8 mouse cellular contexts compared by ENCODE assay signal in genomic region chr12:103425729-103426470, GRCm38 (mm10). TPM values are rescaled to one million over a fixed set of nuclear protein-coding genes. Genes with fewer than 3 reads are reported as not detected.
DNase-seq lines count a peak whose midpoint lies in the region; ATAC-seq and TF ChIP-seq lines count a peak whose summit lies in the region.

Ddx24 (minus strand) TSS chr12:103425830.

- no peaks in the 10 kb centered on the region; the same call in 1 of the 2 replicates for H3K4me1 ChIP-seq in bone marrow, adult 2 months (ENCODE audit: control insufficient read depth, insufficient read depth, low read length)
- H3K4me1 ChIP-seq in embryonic facial prominence, embryonic 15.5 days = peaks cover 27% of the 10 kb centered on the region
- H3K4me1 ChIP-seq in limb, embryonic 14.5 days (ENCODE audit: control insufficient read depth, insufficient read depth, low read length) = peaks cover 22% of the 10 kb centered on the region
- H3K4me1 ChIP-seq in midbrain, postnatal 0 days (ENCODE audit: insufficient read depth, low read length) = peaks cover 26% of the 10 kb centered on the region

- H3K9ac ChIP-seq in embryonic facial prominence, embryonic 15.5 days = peak within 1 kb of the TSS; percentile 93
- peak within 1 kb of the TSS; percentile 88 for H3K9ac ChIP-seq in limb, embryonic 14.5 days (ENCODE audit: low read depth, low read length, severe bottlenecking)
- peak within 1 kb of the TSS; percentile 95 for H3K9ac ChIP-seq in midbrain, postnatal 0 days (replicated peaks; ENCODE audit: low read length, poor library complexity, severe bottlenecking)

- peak within 1 kb of the TSS; percentile 29; the same call in 1 of the 2 replicates for H3K27ac ChIP-seq in bone marrow, adult 2 months (ENCODE audit: control insufficient read depth, insufficient read depth, low read depth, low read length, poor library complexity)
- H3K27ac ChIP-seq in embryonic facial prominence, embryonic 15.5 days (replicated peaks) = peak within 1 kb of the TSS; percentile 58; the same call in 1 of the 2 replicates
- no peak within 1 kb of the TSS for H3K27ac ChIP-seq in limb, embryonic 14.5 days (replicated peaks; ENCODE audit: low read depth, low read length)
- H3K27ac ChIP-seq in midbrain, postnatal 0 days (ENCODE audit: low read depth, low read length) = peak within 1 kb of the TSS; percentile 91

- H3K4me3 ChIP-seq in bone marrow, adult 2 months (replicated peaks; ENCODE audit: control insufficient read depth, low read depth, low read length) = peak within 1 kb of the TSS; percentile 83
- H3K4me3 ChIP-seq in embryonic facial prominence, embryonic 15.5 days (replicated peaks) = peak within 1 kb of the TSS; percentile 96
- peak within 1 kb of the TSS; percentile 93 for H3K4me3 ChIP-seq in limb, embryonic 14.5 days (replicated peaks; ENCODE audit: low read length)
- H3K4me3 ChIP-seq in midbrain, postnatal 0 days (ENCODE audit: low read depth, low read length) = peak within 1 kb of the TSS; percentile 92

- TF ChIP-seq CTCF in bone marrow, adult 2 months (IDR thresholded peaks at IDR 0.05; ENCODE audit: control insufficient read depth, insufficient read depth, low read length) = peak; percentile 88
- TF ChIP-seq CTCF in midbrain, postnatal 0 days (IDR thresholded peaks at IDR 0.05) = peak; percentile 93

- H3K4me2 ChIP-seq in embryonic facial prominence, embryonic 15.5 days (replicated peaks) = peak within 1 kb of the TSS; percentile 78
- peak within 1 kb of the TSS; percentile 85 for H3K4me2 ChIP-seq in limb, embryonic 14.5 days (replicated peaks; ENCODE audit: low read depth, low read length, severe bottlenecking)
- peak within 1 kb of the TSS; percentile 87 for H3K4me2 ChIP-seq in midbrain, postnatal 0 days (ENCODE audit: low read depth, low read length, poor library complexity, severe bottlenecking)

- no peaks in the 10 kb centered on the region for H3K9me3 ChIP-seq in embryonic facial prominence, embryonic 15.5 days (replicated peaks)
- no peaks in the 10 kb centered on the region for H3K9me3 ChIP-seq in limb, embryonic 14.5 days (ENCODE audit: control insufficient read depth, low read length)
- H3K9me3 ChIP-seq in midbrain, postnatal 0 days (ENCODE audit: low read length) = no peaks in the 10 kb centered on the region

- DNase-seq in 416B (ENCODE audit: low read depth) = peak; percentile 99
- peak; percentile 98 for DNase-seq in heart, adult 8-10 months (ENCODE audit: low spot score)
- DNase-seq in kidney, adult 9 months = peak; percentile 100
- peak; percentile 99 for DNase-seq in limb, embryonic 14.5 days (ENCODE audit: low spot score)
- peak; percentile 100 for DNase-seq in midbrain, postnatal 0 days (ENCODE audit: low spot score)
- peak; percentile 92 to 95 for DNase-seq in spleen, postnatal 14 days (ENCODE audit: low spot score in 2 of 2)

- under 1% methylated on average over 33 of the region's 33 CpGs for WGBS in bone marrow, adult 2 months
- 2% methylated on average over 33 of the region's 33 CpGs for WGBS in embryonic facial prominence, embryonic 15.5 days
- WGBS in limb, embryonic 14.5 days = 4% methylated on average over 21 of the region's 33 CpGs
- 2% methylated on average over 33 of the region's 33 CpGs for WGBS in midbrain, postnatal 0 days

- peak; percentile 100 for ATAC-seq in embryonic facial prominence, embryonic 15.5 days (ENCODE audit: insufficient number of reproducible peaks, low FRiP score, low TSS enrichment, low read depth)
- ATAC-seq in limb, embryonic 14.5 days (ENCODE audit: low FRiP score, low read depth) = peak; percentile 99
- peak; percentile 99 for ATAC-seq in midbrain, postnatal 0 days (ENCODE audit: low FRiP score)

- peak; percentile 89; the same call in 1 of the 2 replicates for TF ChIP-seq POLR2A in bone marrow, adult 2 months (IDR thresholded peaks at IDR 0.05; ENCODE audit: borderline replicate concordance, control insufficient read depth, low read depth, low read length)
- peak; percentile 66; the same call in 1 of the 2 replicates for TF ChIP-seq POLR2A in limb, embryonic 14.5 days (IDR thresholded peaks at IDR 0.05; ENCODE audit: borderline replicate concordance, extremely low read depth, insufficient read depth, insufficient read length)

- no peaks in the 10 kb centered on the region for H3K27me3 ChIP-seq in embryonic facial prominence, embryonic 15.5 days
- H3K27me3 ChIP-seq in limb, embryonic 14.5 days (ENCODE audit: control insufficient read depth, insufficient read depth, low read length) = no peaks in the 10 kb centered on the region
- H3K27me3 ChIP-seq in midbrain, postnatal 0 days (ENCODE audit: insufficient read depth, low read length) = no peaks in the 10 kb centered on the region; the same call in 1 of the 2 replicates

- H3K36me3 ChIP-seq in embryonic facial prominence, embryonic 15.5 days = peaks cover 5% of the 10 kb centered on the region; the same call in 1 of the 2 replicates
- H3K36me3 ChIP-seq in limb, embryonic 14.5 days (ENCODE audit: control insufficient read depth, insufficient read depth, low read length) = peaks cover 9% of the 10 kb centered on the region
- H3K36me3 ChIP-seq in midbrain, postnatal 0 days (ENCODE audit: insufficient read depth, low read length) = 0 out of 2 replicates have a peak, but pooled peaks cover 8% of the 10 kb centered on the region

RNA-seq across cellular contexts. Expression of gene Ddx24, which starts in this region (rescaled TPM):
- polyA plus RNA-seq in bone marrow, adult 2 months (2011; ENCODE audit: insufficient read depth, insufficient read length, low replicate concordance, missing spikeins) = 23.2 and 40.5 TPM in 2 replicates
- polyA plus RNA-seq in embryonic facial prominence, embryonic 15.5 days (2015; fragmentation: Nextera tagmentation; extraction: Ambion mirVana) = 103 and 105 TPM in 2 replicates
- 10 to 100 TPM; 88.5 to 95.6 (median 91.7) TPM for total RNA-seq in heart, adult 8-10 months (2022)
- 44.1 and 53.2 TPM in 2 replicates for polyA plus RNA-seq in limb, embryonic 14.5 days (2012; rRNA removed)
- polyA plus RNA-seq in limb, embryonic 14.5 days (2014; fragmentation: Nextera tagmentation; extraction: Ambion mirVana) = 81.5 and 91.3 TPM in 2 replicates
- total RNA-seq in midbrain, postnatal 0 days (2014; rRNA removed) = 140 and 153 TPM in 2 replicates
- polyA plus RNA-seq in midbrain, postnatal 0 days (2015; fragmentation: Nextera tagmentation; extraction: Ambion mirVana) = 209 and 245 TPM in 2 replicates
